Mouse (Mus musculus): ENCODE results near the gene Prpf39.

The Prpf39 gene

DNA sequence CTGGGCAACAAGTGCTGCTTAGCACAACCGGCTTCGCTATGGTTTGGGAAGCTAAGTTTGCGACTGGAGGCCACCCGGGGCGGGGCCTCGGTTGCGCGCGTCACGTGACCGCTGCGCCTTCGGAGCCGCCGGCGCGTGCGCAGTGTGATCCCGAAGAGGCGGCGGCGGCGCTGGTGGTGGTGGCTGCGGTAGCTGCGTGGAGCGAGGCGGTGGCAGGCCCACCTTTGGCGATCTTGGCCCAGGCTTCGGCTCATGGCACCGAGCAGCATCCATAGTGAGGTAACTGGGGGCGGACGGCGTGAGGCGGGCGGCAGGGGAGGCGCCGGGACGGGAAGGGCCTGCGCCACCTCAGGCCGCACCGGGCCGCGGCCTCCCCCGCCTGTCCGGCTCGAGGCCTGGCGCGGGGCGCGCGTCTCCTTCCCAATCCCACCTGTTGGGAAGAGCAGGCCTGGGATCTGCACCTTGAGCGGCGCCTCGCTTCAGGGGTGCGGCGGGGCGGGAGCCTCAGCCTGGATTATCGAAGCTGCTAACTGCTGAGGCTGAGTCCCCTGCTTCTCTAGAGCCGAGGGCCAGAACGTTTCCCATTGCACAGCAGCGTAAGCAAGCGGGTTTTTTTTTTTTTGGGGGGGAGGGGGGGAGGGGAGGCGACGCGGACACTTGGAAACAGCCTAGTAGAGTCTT is at the start of gene Prpf39:
Gene Prpf39 (plus strand): TSS at position 144 of the 681 bp plus-strand sequence.
- peak; percentile 96 for DNase-seq

DNA sequence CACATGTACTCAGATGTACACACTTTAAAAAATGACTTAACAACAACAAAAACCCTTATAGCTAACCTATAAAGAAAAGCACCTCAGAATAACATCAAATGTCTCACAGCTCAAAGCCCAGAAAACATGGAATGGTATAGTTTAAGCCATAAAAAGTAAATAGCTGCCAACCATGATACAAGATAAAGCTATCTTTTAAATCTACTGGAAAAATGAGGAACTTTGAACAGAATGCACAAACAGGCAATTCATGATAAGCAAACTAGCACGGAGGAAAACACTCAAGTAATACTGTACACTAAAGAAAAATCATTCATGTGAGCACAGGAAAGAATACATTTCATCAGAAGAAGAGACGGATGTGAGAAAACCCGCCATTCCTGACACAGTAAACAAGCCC is 28.4 kb upstream of the Prpf39 start:
- DNase-seq = no peak

DNA sequence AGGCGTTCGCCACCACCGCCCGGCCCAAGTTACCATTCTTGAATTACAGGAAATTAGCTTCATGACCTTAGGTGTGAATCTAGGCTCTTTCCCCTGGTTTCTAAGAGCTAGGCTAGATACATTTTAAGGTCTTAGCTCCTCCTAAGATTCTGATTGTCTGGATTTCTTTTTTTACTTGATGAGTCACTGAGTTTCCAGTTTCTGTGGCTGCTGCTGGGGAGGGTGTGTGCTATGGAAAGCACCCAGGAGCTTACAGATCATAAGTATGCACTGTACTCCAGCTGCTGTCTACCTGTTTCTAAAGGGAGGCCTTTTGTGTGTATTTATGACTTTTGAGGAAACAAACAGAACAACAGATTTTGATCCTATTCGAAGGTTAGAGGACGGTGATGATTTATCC is 13.3 kb upstream of the Prpf39 start:
- no peak for DNase-seq

DNA sequence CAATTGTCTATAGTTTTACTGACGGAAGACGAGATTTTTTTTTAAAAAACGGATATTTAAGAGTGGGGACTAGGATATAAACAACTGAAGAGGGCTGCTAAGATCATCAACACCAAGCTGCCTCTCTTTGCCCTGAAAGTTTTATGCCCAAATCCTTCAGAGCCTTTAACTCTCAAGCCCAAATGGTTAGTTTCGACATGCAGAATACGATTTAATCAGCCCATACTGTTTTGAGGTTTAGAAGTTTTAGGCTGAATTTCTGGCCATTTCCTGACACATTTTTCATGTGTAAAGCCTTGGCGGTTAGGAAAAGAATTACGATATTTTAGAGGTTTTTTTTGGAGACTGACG is 319 bp upstream of the Prpf39 start:
- no peak for DNase-seq

DNA sequence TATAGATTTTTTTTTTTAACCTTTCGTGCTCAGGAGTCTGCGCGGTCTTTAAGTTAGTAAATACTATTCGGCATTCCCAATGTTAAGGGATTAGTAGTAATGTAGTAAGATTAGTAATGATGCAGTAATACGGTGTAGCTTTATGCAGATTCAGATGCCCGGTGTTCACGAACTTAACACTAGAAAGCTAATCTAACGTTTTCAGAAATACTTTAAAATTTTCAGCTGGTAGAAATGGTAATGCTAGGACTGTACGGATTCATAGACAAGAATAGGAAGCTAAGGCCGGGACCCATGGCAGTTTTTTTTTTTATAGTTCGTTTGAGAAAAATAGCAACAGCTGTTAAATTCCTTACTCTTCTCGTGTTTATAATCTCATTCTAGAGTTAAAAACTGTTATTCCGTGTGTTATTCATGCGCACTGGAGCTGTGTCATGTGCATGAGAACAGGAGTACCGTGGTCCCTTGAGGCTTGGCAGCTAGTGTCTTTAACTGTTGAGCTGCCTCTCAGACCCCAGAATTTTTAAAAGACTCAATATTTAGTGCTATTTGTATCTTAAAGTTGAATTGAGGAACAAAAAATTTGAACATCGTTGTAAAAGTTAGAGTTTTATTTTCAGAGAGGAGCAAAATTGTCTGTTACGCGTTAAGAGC is 886 bp downstream of the Prpf39 start:
- peak; percentile 11 for DNase-seq

DNA sequence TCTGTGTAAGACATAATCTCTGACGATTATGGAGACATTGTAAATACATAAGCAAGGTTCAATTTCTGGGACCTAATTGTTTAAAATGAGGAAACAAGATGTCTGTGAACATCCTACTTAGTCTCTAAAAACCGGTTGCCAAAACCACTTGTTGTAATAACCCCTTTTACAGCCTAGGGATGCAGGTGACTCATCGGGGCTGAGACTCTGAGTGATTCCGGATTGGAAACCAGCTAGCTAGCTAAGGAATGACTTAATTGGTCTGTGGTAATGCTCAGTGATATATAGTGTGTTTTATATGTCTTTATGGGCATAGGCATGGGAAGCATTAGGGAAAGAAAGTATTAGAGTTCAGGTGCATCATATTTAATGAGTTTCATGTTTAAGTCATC is 1.4 kb downstream of the Prpf39 start:
- DNase-seq = no peak

DNA sequence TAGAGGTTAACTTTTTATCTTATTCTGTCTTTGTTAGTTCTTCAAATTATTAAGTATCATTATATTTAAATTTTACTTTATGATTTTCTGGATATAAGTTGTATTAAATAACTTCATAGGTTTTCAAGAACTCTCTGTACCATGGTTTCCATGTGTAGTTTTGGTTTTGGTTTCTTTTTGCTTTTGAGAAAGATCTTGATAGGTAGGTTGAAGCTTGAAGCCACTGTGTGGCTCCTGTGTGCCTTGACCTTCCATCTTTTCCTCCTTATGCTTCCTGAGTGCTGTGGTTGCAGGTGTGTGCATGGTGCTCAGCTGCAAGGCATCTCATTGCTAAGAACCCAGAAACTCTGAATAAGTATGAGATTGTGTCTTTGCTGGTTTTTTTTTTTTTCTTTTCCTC is 12.7 kb downstream of the Prpf39 start:
- DNase-seq = no peak

DNA sequence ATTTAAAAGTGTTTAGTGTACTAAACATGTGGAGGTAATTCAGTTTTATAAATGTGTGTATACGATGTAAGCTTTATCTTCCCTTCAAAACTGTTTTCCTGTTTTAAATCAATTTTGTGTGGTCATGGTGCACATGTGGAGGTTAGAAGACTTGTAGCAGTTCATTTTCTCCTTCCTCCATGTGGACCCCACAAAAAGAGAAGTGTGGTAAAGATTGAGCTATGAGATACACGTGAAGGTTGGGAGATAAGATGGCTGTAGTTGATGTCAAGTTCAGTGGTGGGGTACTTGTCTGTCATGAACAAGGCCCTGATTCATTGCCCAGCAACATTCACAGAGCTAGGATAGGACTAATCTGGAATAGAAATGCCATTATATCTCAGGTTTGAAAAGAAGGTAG is 22.1 kb downstream of the Prpf39 start:
- DNase-seq = no peak

DNA sequence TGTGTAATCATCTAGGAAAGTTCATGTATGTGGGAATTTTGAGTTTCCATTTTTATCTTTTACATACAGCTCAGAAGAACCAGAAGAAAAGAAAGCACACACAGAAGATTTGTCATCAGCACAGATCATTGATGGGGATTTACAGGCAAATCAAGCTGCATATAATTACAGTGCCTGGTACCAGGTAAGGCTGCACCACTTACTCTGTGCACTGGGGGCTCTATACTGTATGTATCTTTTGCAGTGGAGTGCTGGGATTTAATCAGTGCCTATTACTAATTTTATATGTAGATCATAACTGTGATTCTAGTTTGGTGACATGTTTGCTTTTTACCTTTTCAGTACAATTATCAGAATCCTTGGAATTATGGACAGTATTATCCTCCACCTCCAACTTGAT is 24.9 kb downstream of the Prpf39 start:
- no peak for DNase-seq

DNA sequence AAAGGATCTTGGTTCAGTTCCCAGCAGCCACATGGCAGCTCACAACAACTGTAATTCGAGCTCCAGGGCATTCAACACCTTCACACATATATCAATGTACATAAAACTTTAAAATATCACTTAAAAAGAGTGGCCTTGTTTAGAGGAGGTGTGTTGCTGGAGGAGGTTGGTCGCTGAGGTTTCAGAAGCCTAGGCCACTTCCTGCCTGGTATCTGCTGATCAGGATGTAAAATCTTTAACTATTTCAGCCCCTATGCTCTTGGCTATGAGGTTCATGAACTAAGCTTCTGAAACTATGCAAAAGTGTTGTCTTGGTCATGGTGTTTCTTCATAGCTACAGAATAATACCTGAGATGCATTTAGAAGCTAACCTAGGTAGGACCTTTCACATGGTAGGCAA is 29.1 kb downstream of the Prpf39 start:
- no peak for DNase-seq

DNA sequence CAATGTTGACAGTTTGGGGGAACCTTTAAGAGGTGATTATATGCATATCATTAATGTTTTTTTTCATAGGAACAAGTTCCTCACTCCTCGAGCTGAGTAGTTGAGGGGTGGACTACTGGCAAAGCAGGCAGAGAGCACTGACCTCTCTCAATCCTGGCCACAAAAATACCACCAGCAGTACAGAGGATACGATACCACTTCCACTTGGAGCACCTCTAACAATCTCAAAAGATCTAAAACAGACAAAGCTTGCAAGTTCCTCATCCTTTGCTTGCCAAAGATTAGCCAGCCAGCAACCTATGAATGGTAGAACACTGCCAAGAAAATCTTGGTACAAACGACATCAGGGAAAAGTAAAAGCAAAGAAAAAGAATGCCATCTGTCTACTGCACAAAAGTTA is 30.1 kb downstream of the Prpf39 start:
- DNase-seq = no peak

DNA sequence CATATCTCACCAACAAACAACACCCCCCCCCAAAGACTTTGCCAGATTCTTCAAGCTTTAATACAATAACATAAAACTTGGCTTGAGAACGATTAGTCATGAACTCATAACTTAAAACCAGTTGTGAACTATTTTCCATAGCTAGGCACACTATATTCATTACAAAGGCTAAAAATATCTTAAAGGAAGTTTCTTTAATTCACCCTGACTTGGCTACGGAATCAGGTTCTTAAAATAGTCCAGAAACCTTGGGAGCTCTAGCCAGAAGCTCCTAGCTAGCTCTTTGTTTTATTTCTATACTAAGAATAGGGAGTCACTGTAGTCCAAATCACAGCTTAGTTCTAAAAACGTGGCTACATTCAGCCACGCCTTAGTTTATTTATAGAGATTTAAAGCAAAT is 32.3 kb downstream of the Prpf39 start:
- no peak for DNase-seq

DNA sequence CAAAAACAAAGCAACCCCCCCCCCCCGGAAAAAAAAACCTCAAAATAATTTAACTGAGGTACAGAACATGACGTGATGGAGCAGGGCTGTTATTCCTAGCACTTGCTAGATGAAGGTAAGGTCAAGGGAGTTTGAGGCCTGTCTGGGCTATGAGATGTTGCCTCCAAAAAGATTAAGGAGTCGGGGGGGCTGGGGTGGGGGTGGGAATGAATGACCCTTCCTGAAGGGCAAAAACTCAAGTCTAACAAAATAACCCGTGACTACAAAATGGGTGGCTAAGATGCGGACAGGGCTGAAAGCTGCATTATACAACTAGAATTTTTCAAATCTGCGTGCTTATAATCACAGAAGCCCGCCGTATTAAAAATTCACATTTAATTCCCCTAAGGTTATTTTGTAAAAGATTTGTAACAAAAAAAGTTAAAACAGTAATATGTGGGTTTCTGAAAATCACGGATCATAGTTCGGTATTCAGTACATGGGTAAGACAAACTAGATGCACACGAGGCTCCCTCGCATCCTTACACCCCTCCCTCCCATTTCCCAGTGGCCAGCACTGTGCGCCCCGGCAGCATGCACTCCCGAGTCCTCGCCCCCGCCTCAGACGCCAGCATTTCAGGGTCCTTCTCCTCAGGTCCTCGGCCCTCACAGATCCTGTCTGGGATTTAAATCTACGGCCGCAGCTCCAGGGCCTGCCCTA is 36.9 kb downstream of the Prpf39 start:
- DNase-seq = peak; percentile 85

DNA sequence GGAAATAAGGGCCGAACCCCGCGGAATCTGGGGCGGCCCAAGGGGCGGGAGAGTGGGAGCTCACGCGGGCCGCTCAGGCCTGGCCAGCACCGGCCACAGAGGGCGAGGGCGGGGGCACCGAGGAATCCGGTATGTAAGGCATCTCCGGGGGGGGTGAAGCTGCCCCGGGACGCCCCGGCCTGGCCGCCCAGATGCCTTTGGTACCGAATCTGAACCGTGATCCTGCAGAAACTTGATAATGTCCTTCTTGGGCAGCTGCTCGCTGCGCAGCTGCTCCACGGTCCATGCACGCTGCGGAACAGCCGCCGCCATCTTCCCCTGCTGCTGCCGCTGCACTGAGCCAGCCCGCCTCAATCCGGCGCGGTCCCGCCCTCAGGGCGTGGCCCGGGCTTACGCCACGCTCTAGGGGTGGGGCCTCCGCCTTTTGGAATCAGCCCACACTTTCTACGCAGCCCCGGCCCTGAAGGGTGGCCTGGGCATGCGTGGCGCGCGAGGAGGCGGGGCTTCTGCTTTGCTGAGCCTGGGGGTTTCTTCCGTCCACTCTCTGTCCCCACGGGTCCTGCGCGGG is 37.6 kb downstream of the Prpf39 start, which contains the start of gene Fkbp3:
Gene Fkbp3 (minus strand): TSS at position 397 of the 568 bp plus-strand sequence.
- DNase-seq = peak; percentile 99

DNA sequence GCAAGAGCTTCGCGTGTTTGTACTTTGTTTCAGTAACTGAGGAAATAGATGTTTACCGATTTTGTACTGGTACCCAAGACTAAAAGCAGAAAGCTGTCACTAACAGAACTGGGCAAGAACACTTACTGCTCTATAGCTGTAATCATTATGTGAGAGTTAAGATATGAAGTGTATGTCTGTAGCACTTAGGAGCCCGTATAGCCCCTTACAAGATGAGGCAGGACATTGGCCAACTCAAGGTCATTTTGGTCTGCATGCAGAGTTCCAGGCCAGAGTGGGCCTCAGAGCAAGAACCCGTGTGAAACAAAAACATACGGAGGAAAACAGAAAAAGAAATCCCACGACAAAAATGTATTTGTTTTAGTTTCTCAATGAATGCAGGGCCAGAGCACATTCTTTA is 38.5 kb downstream of the Prpf39 start:
- no peak for DNase-seq

DNA sequence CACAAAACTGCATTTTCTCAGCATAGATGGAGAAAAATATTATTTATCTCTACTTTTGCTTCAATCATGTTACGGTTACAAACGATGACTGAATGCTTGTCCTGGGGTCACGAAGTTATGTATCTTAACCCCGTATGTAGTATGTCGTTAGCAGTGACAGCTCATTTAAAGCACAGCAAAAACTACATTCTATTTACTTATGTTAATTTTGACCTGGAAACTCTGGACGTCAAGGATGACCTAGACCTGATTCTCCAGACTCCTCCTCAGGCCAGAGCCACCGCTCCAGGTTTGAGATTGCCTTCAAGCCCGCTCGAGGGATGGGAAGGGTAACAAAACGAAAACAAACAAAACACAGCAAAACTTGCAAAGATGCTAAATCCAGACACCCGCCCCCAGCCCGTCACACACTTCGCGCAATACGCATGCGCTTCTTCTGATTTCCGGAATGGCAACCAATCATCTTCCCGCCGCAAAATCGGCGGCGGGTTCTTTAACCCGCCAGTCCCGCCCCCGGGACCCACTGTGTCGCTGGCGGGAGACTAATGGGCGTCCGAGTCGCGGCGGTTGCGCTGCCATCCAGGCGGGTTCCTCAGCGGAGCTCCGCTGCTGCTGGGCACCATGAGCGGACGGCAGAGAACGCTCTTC is 39.1 kb downstream of the Prpf39 start, which contains the start of gene Fancm:
Gene Fancm (plus strand): TSS at position 519 of the 648 bp plus-strand sequence.
- peak; percentile 97 for DNase-seq

DNA sequence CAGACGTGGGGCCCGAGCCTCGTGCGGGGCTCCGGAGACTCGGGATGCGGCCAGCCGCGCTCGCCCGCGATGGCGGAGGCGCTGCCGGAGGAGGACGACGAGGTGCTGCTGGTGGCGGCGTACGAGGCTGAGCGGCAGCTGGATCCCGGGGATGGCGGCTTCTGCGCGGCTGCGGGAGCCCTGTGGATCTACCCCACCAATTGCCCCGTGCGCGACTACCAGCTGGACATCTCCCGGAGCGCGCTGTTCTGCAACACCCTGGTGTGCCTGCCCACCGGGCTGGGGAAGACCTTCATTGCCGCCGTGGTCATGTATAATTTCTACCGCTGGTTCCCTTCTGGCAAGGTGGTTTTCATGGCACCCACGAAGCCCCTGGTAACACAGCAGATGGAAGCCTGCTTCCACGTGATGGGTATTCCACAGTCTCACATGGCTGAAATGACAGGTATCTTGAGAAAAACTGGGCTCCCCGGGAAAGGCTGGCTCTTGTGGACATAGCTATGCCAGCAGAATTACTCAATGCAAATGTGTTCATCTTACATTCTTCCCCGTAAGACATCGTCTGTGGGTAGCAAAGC is 39.7 kb downstream of the Prpf39 start:
- no peak for DNase-seq

DNA sequence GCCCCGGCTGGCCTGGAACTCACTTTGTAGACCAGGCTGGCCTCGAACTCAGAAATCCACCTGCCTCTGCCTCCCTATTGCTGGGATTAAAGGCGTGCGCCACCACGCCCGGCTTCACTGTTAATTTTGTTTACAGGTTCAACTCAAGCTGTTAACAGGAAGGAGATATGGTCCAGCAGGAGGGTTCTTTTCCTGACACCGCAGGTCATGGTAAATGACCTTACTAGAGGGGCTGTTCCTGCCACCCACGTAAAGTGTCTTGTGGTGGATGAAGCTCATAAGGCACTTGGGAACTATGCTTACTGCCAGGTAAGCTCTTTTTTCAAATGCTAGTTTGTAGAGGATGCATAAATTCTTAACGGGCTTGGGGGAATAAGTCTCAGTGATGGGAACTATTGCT is 40.8 kb downstream of the Prpf39 start:
- DNase-seq = no peak

DNA sequence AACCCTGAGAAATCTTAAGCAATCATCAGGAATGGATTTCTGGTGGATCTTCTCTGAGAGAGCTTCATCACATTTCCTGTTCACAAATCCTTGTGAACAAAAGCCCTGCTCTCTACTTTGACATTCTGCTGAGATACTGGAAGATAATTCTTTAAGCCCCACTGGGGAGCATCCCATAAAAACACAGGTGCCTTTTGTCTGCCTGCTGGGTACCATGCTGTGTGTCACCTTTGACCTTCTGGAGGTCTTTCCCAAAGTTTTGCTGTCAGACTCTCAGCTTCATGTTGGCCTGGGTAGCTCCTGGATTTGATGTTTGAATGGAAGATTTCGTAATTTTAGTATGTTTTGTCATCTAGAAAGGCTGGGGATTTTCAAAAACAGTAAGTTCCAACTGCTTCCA is 72.6 kb downstream of the Prpf39 start:
- no peak for DNase-seq

DNA sequence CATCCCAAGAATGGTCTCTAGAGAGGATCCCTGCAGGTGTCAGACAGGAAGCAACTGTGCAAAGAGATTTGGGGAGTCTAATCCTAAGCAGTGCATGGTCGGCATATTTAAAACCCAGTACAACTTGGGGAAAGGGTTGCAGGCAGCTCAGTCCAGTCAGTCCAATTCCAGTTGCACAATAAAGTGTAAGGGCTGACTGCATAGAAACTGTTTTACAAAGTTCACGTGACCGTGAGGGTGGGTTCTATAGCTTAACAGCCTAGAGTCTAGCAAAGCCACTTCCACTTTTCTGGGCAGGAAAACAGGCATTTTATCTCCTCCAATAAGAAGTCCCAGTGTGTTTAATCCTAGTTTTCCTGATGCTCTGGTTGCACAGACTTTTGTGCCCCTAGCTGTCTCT is 75.4 kb downstream of the Prpf39 start:
- DNase-seq = no peak

DNA sequence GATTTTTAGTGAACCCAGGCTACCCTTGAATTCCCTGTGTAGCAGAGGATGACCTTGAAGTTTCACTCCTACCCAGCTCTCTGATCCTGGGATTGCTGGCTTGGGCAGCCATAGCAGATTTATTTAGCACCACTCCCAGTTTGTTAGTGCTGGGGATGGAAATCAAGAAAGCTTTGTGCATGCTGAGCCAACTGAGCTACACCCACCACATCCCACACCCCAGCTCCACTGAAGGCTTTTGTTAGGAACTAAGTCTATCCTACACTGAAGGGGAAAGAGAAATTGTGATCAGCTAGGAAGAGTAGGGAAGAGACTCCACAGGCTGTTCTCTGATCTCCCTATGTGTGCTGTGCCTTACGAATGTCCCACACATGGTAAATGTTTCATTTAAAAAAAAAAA is 76.7 kb downstream of the Prpf39 start:
- no peak for DNase-seq
